Mouse (Mus musculus): Measurements from ENCODE around the gene Zfp414. TPM values are rescaled to one million over a fixed set of nuclear protein-coding genes. Genes with fewer than 3 reads are reported as not detected.

Zfp414 gene
- polyA plus RNA-seq, 1 experiment from 2014 or later: 67.1 TPM

DNA sequence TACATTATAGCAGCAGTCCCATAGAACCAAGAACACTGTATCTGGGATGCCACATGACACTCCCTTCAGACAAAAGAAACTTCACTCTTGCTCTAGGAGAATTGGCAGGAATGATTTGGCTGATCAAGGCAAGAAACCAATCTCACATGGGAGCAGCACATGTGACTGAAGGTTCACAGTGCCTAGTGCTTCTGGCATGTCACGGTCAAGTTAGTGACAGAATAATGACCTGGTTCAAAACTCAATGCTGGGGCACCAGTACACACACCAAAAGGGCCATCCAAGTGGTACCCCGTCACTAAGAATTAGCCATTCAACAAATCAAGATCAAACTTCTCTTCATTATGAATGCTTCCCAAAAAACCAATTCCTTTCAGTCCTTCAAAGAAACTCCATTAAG, 47.2 kb downstream of the Zfp414 start:
- Histone ChIP-seq H3K4me1 (replicated peaks; ENCODE audit: control insufficient read depth, insufficient read depth, low read length) (no peaks in the 10 kb centered on the region), H3K4me2 (replicated peaks; ENCODE audit: low read depth, low read length) (no peak overlapping the region), H3K27me3 (ENCODE audit: control insufficient read depth, insufficient read depth, low read length) (no peaks in the 10 kb centered on the region), H3K4me3 (ENCODE audit: low read depth, low read length) (no peak overlapping the region), H3K9me3 (ENCODE audit: control insufficient read depth, low read length) (no peaks in the 10 kb centered on the region), H3K27ac (ENCODE audit: low read depth, low read length) (no peak overlapping the region), H3K9ac (ENCODE audit: low read depth, low read length) (no peak overlapping the region), H3K36me3 (ENCODE audit: control insufficient read depth, insufficient read depth, low read length) (peaks cover 3% of the 10 kb centered on the region)
- ATAC-seq (ENCODE audit: low FRiP score) (no peak), DNase-seq (ENCODE audit: low spot score) (no peak)
- WGBS: 96% methylated on average over 2 of the region's 2 CpGs

DNA sequence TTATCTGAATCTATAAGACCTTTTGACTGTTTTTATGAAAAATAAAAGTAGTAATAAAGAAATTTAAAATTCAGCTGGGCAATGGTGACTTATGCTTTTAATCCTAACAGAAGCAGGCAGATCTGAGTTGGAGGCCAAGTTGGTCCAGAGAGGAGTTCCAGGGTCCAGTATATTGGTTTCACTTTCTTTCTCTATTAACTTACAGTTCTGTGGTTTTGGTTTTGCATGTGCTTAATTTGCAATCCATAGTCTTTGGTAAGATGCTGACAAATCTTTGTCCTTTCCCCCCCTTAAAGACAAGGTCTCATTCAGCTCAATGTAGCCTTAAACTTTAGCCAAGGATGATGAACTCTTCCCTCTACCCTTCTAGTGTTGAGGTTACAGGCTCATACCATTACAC, 49.9 kb downstream of the Zfp414 start:
- peaks cover 3% of the 10 kb centered on the region for H3K36me3 ChIP-seq (ENCODE audit: control insufficient read depth, insufficient read depth, low read length)

More for the DNA sequence above, 49.9 kb downstream of the Zfp414 start:
- Histone ChIP-seq H3K9ac (ENCODE audit: low read depth, low read length) (no peak overlapping the region), H3K4me3 (ENCODE audit: low read depth, low read length) (no peak overlapping the region), H3K27ac (ENCODE audit: low read depth, low read length) (no peak overlapping the region), H3K4me1 (replicated peaks; ENCODE audit: control insufficient read depth, insufficient read depth, low read length) (peaks cover 8% of the 10 kb centered on the region), H3K27me3 (ENCODE audit: control insufficient read depth, insufficient read depth, low read length) (no peaks in the 10 kb centered on the region), H3K4me2 (replicated peaks; ENCODE audit: low read depth, low read length) (no peak overlapping the region), H3K9me3 (ENCODE audit: control insufficient read depth, low read length) (no peaks in the 10 kb centered on the region)
- ATAC-seq (ENCODE audit: low FRiP score) (no peak), DNase-seq (ENCODE audit: low spot score) (no peak)

Other genes with a start within 250 kb of the Zfp414 start
- gene Zfp101, start 234.4 kb upstream of the Zfp414 start, polyA plus RNA-seq (2014; fragmentation: Nextera tagmentation; extraction: Ambion mirVana): 21.6 and 23.7 TPM in 2 replicates
- gene Actl9, start 196.2 kb upstream of the Zfp414 start, polyA plus RNA-seq (2014; fragmentation: Nextera tagmentation; extraction: Ambion mirVana): not detected in 2 replicates
- gene Adamts10, start 104.9 kb upstream of the Zfp414 start, polyA plus RNA-seq (2014; fragmentation: Nextera tagmentation; extraction: Ambion mirVana): 29.2 and 36.6 TPM in 2 replicates
- gene Myo1f, start 73.4 kb upstream of the Zfp414 start, polyA plus RNA-seq (2014; fragmentation: Nextera tagmentation; extraction: Ambion mirVana): 1.6 and 3.0 TPM in 2 replicates
- gene Pram1, start 9.0 kb downstream of the Zfp414 start, polyA plus RNA-seq (2014; fragmentation: Nextera tagmentation; extraction: Ambion mirVana): 0.46 and 0.71 TPM in 2 replicates
- gene Hnrnpm, start 57.8 kb downstream of the Zfp414 start, polyA plus RNA-seq (2014; fragmentation: Nextera tagmentation; extraction: Ambion mirVana): 506 and 558 TPM in 2 replicates
- gene March2, start 89.6 kb downstream of the Zfp414 start, polyA plus RNA-seq (2014; fragmentation: Nextera tagmentation; extraction: Ambion mirVana): 40.2 and 45.4 TPM in 2 replicates
- 334 and 359 TPM in 2 replicates for gene Rab11b, start 131.4 kb downstream of the Zfp414 start, polyA plus RNA-seq (2014; fragmentation: Nextera tagmentation; extraction: Ambion mirVana)
- gene Angptl4, start 152.7 kb downstream of the Zfp414 start, polyA plus RNA-seq (2014; fragmentation: Nextera tagmentation; extraction: Ambion mirVana): 22.0 and 22.5 TPM in 2 replicates
- 22.7 and 30.1 TPM in 2 replicates for gene Kank3, start 181.4 kb downstream of the Zfp414 start, polyA plus RNA-seq (2014; fragmentation: Nextera tagmentation; extraction: Ambion mirVana)
- 706 and 742 TPM in 2 replicates for gene Rps28, start 195.5 kb downstream of the Zfp414 start, polyA plus RNA-seq (2014; fragmentation: Nextera tagmentation; extraction: Ambion mirVana)
- gene Ndufa7, start 195.5 kb downstream of the Zfp414 start, polyA plus RNA-seq (2014; fragmentation: Nextera tagmentation; extraction: Ambion mirVana): 445 and 467 TPM in 2 replicates
- gene Cd320, start 214.0 kb downstream of the Zfp414 start, polyA plus RNA-seq (2014; fragmentation: Nextera tagmentation; extraction: Ambion mirVana): 73.7 and 76.1 TPM in 2 replicates
- not detected in 2 replicates for gene Gm7029, start 244.7 kb downstream of the Zfp414 start, polyA plus RNA-seq (2014; fragmentation: Nextera tagmentation; extraction: Ambion mirVana)